Mouse (Mus musculus): ENCODE results near the gene Nbdy. TPM values are rescaled to one million over a fixed set of nuclear protein-coding genes. Genes with fewer than 3 reads are reported as not detected.
A peak's percentile ranks its signal among the peaks of the same experiment; 100 is the strongest.

Nbdy gene
- polyA plus RNA-seq (2014; fragmentation: Nextera tagmentation; extraction: Ambion mirVana), result 145 and 169 TPM in 2 replicates

DNA sequence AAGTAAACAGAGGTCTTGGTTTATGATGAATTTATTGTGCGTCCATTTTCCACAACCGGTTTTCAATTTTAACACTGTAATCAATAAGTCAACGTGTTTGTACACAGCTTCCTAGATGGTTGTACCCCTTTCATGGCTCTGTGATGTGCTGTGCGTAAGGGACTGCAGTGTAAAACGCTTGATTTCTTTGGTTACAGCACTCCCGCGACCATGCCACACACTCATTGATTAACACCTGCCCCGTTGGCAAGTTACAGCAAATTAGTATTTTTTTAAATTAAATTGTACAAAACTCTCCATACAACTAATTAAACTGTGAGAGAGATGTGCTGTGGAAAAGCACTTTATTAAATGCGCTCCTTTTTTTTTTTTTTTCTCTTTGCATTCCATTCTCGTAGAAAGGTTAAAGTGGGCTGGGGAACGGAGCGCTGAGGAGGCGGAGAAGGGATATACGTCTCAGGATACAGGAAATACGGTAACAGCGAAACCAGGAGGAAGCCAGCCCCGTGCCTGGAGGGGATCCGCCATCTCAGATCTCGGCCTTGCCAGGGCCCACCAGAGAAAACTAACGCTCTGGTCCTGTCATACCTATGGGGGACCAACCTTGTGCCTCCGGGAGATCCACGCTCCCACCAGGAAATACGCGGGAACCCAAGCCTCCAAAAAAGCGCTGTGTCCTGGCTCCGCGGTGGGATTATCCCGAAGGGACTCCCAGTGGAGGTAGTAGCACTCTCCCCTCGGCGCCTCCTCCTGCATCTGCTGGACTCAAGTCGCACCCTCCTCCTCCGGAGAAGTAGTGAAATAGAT lies at the start of gene Nbdy:
Nbdy (plus strand) TSS at position 481 of the 807 bp plus-strand sequence.
- H3K4me2 ChIP-seq (ENCODE audit: low read length), result peak within 1 kb of the TSS; percentile 59
- peak; percentile 82 for DNase-seq
- no peaks in the 10 kb centered on the region for H3K27me3 ChIP-seq (ENCODE audit: control insufficient read depth, insufficient read depth, low read length)
- H3K9ac ChIP-seq (replicated peaks; ENCODE audit: low read length), result peak within 1 kb of the TSS; percentile 64
- peak; percentile 91 for ATAC-seq (ENCODE audit: low FRiP score, low TSS enrichment)
- WGBS, result 18% methylated on average over 32 of the region's 32 CpGs
- peak within 1 kb of the TSS; percentile 45 for H3K4me3 ChIP-seq (replicated peaks; ENCODE audit: low read depth, low read length)
- no peaks in the 10 kb centered on the region for H3K36me3 ChIP-seq (ENCODE audit: control insufficient read depth, insufficient read depth, low read length)
- H3K27ac ChIP-seq (replicated peaks; ENCODE audit: low read depth, low read length), result peak within 1 kb of the TSS; percentile 84
- H3K9me3 ChIP-seq (ENCODE audit: control insufficient read depth, low read length), result no peaks in the 10 kb centered on the region
- H3K4me1 ChIP-seq (ENCODE audit: control insufficient read depth, insufficient read depth, low read length), result no peaks in the 10 kb centered on the region

DNA sequence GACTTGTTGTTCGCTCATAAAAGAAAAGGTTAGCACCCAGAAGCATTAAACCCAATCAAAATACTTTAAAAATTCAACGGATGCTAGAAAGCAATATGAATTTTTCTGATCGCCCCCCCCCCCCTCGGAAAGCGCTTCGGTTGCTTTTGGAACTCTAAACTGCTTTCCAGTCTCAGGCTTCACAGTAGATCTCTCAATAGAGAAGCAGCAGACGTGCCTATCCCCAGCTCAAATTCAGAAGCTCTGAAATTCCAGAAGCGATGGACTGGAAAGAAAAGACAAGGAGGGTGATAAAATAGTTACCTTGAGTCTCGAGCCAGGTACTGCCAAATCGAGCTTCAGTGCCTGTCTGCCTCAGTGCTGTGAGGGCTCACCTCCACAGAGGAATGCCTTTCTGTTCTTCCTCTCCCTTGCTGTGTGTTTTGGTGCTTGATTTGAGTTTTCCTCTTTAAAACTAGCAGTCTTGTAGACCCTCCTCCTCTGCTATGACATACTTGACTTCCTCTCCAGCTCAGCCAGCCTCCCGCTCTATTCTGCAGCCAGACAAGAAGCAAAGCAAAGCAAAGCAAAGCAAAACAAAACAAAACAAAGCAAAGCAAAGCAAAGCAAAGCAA lies 27.5 kb upstream of the Nbdy start, which contains the start of gene Kctd12b:
Kctd12b (minus strand) TSS at position 610 of the 614 bp plus-strand sequence.
- H3K27ac ChIP-seq (replicated peaks; ENCODE audit: low read depth, low read length), result no peak within 1 kb of the TSS
- no peaks in the 10 kb centered on the region for H3K36me3 ChIP-seq (ENCODE audit: control insufficient read depth, insufficient read depth, low read length)
- H3K9me3 ChIP-seq (ENCODE audit: control insufficient read depth, low read length), result no peaks in the 10 kb centered on the region
- H3K9ac ChIP-seq (replicated peaks; ENCODE audit: low read length), result no peak within 1 kb of the TSS; the same call in 1 of the 2 replicates
- peak within 1 kb of the TSS; percentile 21 for H3K4me3 ChIP-seq (replicated peaks; ENCODE audit: low read depth, low read length)
- H3K27me3 ChIP-seq (ENCODE audit: control insufficient read depth, insufficient read depth, low read length), result no peaks in the 10 kb centered on the region
- H3K4me2 ChIP-seq (ENCODE audit: low read length), result peak within 1 kb of the TSS; percentile 45
- DNase-seq (peak; percentile 28), ATAC-seq (ENCODE audit: low FRiP score, low TSS enrichment) (no peak)
- no peaks in the 10 kb centered on the region for H3K4me1 ChIP-seq (ENCODE audit: control insufficient read depth, insufficient read depth, low read length)
- whole genome bisulfite sequencing, result 27% methylated on average over 11 of the region's 11 CpGs

DNA sequence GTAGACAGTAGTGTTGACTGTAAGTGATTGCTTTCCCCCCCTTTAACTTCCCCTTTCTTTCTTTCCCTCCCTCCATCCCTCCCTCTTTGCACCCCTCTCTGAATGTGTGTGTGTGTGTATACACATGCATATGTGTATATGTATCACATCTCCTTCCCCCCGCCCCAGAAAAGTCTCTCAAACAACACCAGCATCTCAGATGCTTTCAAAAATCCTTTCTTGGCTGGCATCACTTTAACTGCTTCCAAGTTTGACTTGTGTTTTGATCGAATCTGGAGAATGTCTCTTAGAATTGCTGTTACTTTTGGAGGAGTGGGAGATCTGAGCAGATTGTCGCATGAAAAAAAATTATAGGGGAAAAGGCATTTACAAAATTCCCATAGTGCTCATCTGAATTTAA lies 22.9 kb upstream of the Nbdy start:
- Histone ChIP-seq H3K27me3 (ENCODE audit: control insufficient read depth, insufficient read depth, low read length) (no peaks in the 10 kb centered on the region), H3K4me1 (ENCODE audit: control insufficient read depth, insufficient read depth, low read length) (no peaks in the 10 kb centered on the region), H3K27ac (replicated peaks; ENCODE audit: low read depth, low read length) (no peak overlapping the region), H3K4me3 (replicated peaks; ENCODE audit: low read depth, low read length) (no peak overlapping the region), H3K9ac (replicated peaks; ENCODE audit: low read length) (no peak overlapping the region), H3K9me3 (ENCODE audit: control insufficient read depth, low read length) (no peaks in the 10 kb centered on the region), H3K36me3 (ENCODE audit: control insufficient read depth, insufficient read depth, low read length) (no peaks in the 10 kb centered on the region), H3K4me2 (ENCODE audit: low read length) (no peak overlapping the region)
- DNase-seq (no peak), ATAC-seq (ENCODE audit: low FRiP score, low TSS enrichment) (no peak)
- WGBS, result 79% methylated on average over 3 of the region's 3 CpGs

DNA sequence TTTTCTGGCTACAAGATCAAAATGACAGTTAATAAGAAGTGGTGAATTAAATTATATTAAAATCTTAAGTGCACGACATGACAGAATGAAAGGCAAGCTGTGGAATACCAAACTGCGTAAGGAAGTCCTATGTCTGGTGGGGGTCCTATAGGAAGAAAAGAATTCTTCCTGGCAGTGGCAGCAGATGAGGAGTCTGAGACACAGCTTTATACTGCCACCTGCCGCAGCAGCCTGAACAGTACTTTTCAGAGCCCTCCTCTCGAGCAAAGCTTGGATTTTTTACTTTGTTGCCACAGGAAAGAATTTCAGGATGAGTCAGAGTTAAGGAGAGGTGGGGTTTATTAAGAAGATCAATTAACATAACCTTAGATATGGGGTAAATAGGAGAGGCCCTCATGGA lies 15.7 kb upstream of the Nbdy start:
- H3K9me3 ChIP-seq (ENCODE audit: control insufficient read depth, low read length), result no peaks in the 10 kb centered on the region
- no peak overlapping the region for H3K4me3 ChIP-seq (replicated peaks; ENCODE audit: low read depth, low read length)
- no peak overlapping the region for H3K27ac ChIP-seq (replicated peaks; ENCODE audit: low read depth, low read length)
- no peaks in the 10 kb centered on the region for H3K36me3 ChIP-seq (ENCODE audit: control insufficient read depth, insufficient read depth, low read length)
- 37% methylated on average over 4 of the region's 4 CpGs for WGBS
- no peak overlapping the region for H3K9ac ChIP-seq (replicated peaks; ENCODE audit: low read length)
- no peaks in the 10 kb centered on the region for H3K27me3 ChIP-seq (ENCODE audit: control insufficient read depth, insufficient read depth, low read length)
- ATAC-seq (ENCODE audit: low FRiP score, low TSS enrichment) (no peak), DNase-seq (peak; percentile 64)
- H3K4me2 ChIP-seq (ENCODE audit: low read length), result no peak overlapping the region
- no peaks in the 10 kb centered on the region for H3K4me1 ChIP-seq (ENCODE audit: control insufficient read depth, insufficient read depth, low read length)

DNA sequence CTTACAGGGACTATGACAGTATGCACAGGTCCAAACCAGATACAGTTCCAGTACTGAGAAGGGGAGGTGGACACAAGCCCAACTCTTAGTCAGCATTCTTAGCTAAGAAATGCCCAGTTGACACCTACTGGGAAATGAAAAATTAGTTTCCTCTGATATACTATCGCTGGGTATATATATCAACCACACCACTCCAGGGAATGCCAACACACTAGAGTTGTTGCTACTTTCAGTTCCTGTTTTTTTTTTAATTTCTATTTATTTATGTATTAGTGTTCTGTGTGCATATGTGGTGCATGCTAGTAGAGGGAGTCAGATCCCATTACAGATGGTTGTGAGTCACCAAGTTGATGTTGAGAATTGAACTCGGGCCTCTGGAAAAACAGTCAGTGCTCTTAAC lies 6.7 kb upstream of the Nbdy start:
- no peak overlapping the region for H3K9ac ChIP-seq (replicated peaks; ENCODE audit: low read length)
- H3K36me3 ChIP-seq (ENCODE audit: control insufficient read depth, insufficient read depth, low read length), result no peaks in the 10 kb centered on the region
- no peaks in the 10 kb centered on the region for H3K27me3 ChIP-seq (ENCODE audit: control insufficient read depth, insufficient read depth, low read length)
- no peaks in the 10 kb centered on the region for H3K9me3 ChIP-seq (ENCODE audit: control insufficient read depth, low read length)
- no peak overlapping the region for H3K4me3 ChIP-seq (replicated peaks; ENCODE audit: low read depth, low read length)
- ATAC-seq (ENCODE audit: low FRiP score, low TSS enrichment), result no peak
- H3K27ac ChIP-seq (replicated peaks; ENCODE audit: low read depth, low read length), result no peak overlapping the region
- 90% methylated on average over 2 of the region's 2 CpGs for WGBS
- DNase-seq, result no peak
- H3K4me2 ChIP-seq (ENCODE audit: low read length), result no peak overlapping the region
- no peaks in the 10 kb centered on the region for H3K4me1 ChIP-seq (ENCODE audit: control insufficient read depth, insufficient read depth, low read length)

DNA sequence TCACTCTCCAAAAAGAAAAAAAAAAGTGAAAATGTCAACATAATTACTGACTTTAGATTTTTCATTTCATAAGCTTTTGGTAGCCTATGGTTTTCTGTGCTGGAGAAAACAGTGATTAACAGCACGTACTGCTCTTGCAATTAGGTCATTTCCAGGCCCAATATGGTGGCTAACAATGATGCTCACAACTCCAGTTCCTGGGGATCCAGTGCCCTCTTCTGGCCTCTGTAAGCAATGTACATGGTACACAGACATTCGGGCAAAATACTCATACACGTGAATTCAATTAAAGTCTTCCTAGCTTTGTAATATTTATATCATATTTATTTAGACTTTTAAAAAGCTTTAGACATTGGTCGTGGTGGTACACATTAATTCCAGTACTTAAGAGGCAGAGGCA lies 3.8 kb upstream of the Nbdy start:
- H3K27ac ChIP-seq (replicated peaks; ENCODE audit: low read depth, low read length), result no peak overlapping the region
- H3K4me3 ChIP-seq (replicated peaks; ENCODE audit: low read depth, low read length), result no peak overlapping the region
- H3K4me2 ChIP-seq (ENCODE audit: low read length), result no peak overlapping the region
- H3K9ac ChIP-seq (replicated peaks; ENCODE audit: low read length), result no peak overlapping the region
- H3K9me3 ChIP-seq (ENCODE audit: control insufficient read depth, low read length), result no peaks in the 10 kb centered on the region
- no peaks in the 10 kb centered on the region for H3K4me1 ChIP-seq (ENCODE audit: control insufficient read depth, insufficient read depth, low read length)
- ATAC-seq (ENCODE audit: low FRiP score, low TSS enrichment) (no peak), DNase-seq (peak; percentile 58)
- H3K27me3 ChIP-seq (ENCODE audit: control insufficient read depth, insufficient read depth, low read length), result no peaks in the 10 kb centered on the region
- no peaks in the 10 kb centered on the region for H3K36me3 ChIP-seq (ENCODE audit: control insufficient read depth, insufficient read depth, low read length)
- WGBS, result 33% methylated on average over 4 of the region's 4 CpGs

DNA sequence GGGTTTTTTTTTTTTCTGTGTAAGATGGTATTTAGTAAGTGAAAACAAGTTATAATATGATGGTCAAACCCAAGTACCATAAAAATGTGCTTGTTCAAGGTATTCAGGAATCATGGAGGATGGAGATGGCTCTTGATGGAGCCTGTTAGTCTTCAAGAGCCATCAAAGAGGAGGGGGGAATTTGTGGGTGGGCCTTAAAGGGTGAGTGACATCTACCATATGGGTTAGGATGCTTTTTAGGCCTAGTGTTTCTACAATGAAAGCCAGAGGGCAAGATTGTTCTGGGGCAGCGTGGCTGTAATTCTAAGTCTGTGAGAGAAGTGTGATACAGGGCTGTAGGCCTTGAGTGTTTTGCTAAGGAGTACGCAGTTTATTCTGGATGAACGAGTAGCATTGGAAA lies 1.0 kb downstream of the Nbdy start:
- Histone ChIP-seq H3K27me3 (ENCODE audit: control insufficient read depth, insufficient read depth, low read length) (no peaks in the 10 kb centered on the region), H3K9ac (replicated peaks; ENCODE audit: low read length) (no peak overlapping the region; the same call in 1 of the 2 replicates), H3K4me1 (ENCODE audit: control insufficient read depth, insufficient read depth, low read length) (no peaks in the 10 kb centered on the region), H3K4me3 (replicated peaks; ENCODE audit: low read depth, low read length) (peak overlapping the region; percentile 45), H3K36me3 (ENCODE audit: control insufficient read depth, insufficient read depth, low read length) (no peaks in the 10 kb centered on the region), H3K9me3 (ENCODE audit: control insufficient read depth, low read length) (no peaks in the 10 kb centered on the region), H3K27ac (replicated peaks; ENCODE audit: low read depth, low read length) (peak overlapping the region; percentile 52; the same call in 1 of the 2 replicates), H3K4me2 (ENCODE audit: low read length) (peak overlapping the region; percentile 59)
- peak; percentile 62; the same call in 1 of the 2 replicates for ATAC-seq (ENCODE audit: low FRiP score, low TSS enrichment)
- 34% methylated on average over 3 of the region's 3 CpGs for WGBS
- DNase-seq, result peak; percentile 65

DNA sequence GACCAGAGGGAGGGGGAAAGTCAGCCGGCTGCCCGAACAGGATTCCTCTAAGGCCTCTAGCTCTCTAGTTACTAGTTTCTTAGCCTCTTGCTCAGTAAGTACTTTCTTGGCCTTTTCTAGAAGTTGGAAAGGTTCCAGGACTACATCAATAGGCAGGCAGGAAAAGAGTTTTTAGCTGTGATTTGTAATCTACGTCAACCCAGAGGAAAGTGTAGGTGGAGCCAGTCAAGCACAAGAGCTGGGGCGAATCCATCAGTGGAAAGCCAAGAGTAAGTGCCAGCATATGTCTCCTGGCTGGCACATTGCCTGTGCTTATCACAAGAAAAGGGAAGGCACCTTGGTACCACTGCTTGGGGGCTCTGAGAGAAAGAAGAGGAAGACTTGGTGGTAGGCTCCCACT lies 12.3 kb downstream of the Nbdy start:
- no peak overlapping the region for H3K4me3 ChIP-seq (replicated peaks; ENCODE audit: low read depth, low read length)
- WGBS, result 89% methylated on average over 4 of the region's 4 CpGs
- H3K27me3 ChIP-seq (ENCODE audit: control insufficient read depth, insufficient read depth, low read length), result no peaks in the 10 kb centered on the region
- no peaks in the 10 kb centered on the region for H3K9me3 ChIP-seq (ENCODE audit: control insufficient read depth, low read length)
- no peak overlapping the region for H3K27ac ChIP-seq (replicated peaks; ENCODE audit: low read depth, low read length)
- DNase-seq, result no peak
- no peak overlapping the region for H3K9ac ChIP-seq (replicated peaks; ENCODE audit: low read length)
- H3K36me3 ChIP-seq (ENCODE audit: control insufficient read depth, insufficient read depth, low read length), result 0 out of 2 replicates have a peak, but pooled peaks cover 9% of the 10 kb centered on the region
- H3K4me1 ChIP-seq (ENCODE audit: control insufficient read depth, insufficient read depth, low read length), result no peaks in the 10 kb centered on the region
- no peak overlapping the region for H3K4me2 ChIP-seq (ENCODE audit: low read length)
- no peak for ATAC-seq (ENCODE audit: low FRiP score, low TSS enrichment)
